Mouse (Mus musculus) monocyte, adult 59 days (primary cell): Measurements from ENCODE around the gene Pgap1. TPM values are rescaled to one million over a fixed set of nuclear protein-coding genes. Genes with fewer than 3 reads are reported as not detected.

Experiments
- total RNA-seq, 2 experiments: library from RNA; stranded (reverse); gene quantifications; one replicate each; pipeline ENCODE4 v1.2.4; 2023

Gene Pgap1
- 10 to 100 TPM; 18.3 to 23.5 TPM for total RNA-seq

DNA sequence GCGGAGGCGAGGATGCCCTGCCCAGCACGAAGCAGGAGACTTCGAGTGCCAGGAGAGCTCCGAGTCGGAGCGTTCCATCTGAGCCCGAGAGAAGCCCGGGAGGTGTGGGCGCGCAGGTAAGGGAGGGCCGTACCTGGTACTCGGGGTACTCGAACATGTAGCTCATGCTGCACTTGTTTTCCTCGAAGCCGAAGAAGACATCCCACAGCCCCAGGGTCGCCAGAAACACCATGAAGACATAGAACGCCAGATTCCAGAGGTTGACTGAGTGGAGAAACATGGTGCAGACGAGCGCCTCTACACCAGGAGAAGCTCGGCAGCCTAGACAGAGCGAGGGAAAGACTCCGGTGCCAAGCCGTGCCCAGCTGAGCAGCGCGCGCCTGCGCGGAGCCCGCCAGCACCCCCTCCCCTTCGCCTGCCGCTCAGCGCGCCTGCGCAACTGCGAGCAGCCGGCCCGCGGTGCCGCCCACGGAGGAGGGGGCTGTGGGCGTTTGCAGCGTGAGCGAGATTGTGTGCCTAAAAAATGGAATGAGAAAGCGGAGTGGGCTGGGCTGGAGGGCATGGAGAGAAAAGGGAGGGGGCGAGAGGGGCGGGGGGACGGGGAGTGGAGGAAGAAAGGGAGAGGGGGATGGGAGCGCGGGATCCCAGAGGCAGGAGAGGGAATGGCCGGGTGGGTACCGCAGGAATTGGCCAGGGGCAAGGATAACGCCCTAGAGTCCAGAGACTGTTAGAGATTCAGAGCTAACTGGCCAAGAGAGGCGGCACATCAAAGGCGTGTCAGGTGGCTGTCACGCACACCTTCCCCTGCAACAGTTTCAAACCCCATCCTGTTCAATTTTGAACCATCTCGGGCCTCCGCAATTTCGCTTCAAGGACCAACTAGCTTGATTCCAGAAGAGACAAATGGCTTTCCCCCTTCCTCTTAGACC, at the start of gene Pgap1:
Gene Pgap1 (minus strand): TSS at position 384 of the 929 bp plus-strand sequence.

DNA sequence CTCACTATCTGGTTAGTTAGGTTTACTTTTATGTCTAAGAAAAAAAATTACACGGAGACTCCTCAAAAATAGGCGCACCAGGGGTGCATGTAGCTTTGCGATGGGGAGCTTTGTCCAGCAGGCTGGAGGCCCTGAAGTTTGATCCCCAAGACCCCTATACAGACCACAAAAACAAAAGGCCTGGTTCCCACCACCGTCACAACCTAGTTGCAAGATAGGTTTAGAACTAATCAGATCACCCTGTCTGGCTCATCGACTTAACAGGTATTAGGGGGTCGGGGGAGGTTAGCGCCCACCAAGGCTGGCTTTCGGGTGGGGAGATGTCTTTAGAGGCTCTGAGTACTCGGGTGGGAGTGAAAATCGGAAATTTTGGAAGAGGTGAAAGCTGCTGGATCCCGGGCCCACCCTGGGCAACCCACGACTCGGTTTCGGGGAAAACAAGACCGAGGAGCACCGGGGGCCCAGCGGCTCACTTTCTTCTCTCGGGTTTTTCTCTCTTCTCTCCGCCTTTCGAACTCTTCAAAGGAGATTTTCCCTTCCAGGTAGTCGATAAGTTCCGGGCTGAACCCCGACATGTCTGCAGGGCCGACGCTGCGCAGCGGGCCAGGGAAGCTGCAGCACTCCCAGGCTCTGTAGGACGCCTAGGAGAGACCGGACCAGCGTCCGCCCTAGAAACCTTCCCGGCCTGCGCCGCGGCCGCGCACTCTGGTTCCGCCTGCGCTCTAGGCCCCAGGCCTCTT, 119.0 kb downstream of the Pgap1 start, which contains the start of gene Gtf3c3:
Gene Gtf3c3 (minus strand): TSS at position 632 of the 740 bp plus-strand sequence.

Other genes with a start within 250 kb of the Pgap1 start
- 10 to 100 TPM; 13.4 to 14.5 TPM for gene Gtf3c3, start 118.7 kb downstream of the Pgap1 start, total RNA-seq